Mouse (Mus musculus) kidney, postnatal 14 days (tissue): ENCODE results near the gene Twist2.

Experiments used
- DNase-seq: peaks from one replicate; pipeline ENCODE4 v3.0.0; 2022; ENCODE audit warnings: mixed read lengths

Twist2 gene

DNA sequence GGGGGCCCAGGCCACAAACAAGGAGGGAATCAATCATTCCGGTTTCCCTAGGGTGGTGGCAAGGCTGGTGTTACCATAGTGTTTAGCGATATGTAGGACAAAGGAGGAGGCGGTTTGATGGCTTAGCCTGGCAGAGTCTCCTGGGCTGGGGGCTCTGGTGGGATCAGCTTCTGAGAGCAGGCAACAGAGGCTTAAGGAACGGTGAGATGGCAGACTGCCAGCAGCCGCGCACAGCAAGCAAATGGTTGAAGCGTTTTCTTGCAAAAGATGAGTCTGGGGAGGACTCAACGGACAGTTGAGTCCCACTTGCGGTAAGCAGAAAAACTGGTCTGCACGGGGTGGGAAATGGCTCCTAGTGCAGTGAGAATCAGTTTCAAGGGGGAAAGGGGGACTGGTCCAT is 19.3 kb downstream of the Twist2 start:
- DNase-seq = no peak

DNA sequence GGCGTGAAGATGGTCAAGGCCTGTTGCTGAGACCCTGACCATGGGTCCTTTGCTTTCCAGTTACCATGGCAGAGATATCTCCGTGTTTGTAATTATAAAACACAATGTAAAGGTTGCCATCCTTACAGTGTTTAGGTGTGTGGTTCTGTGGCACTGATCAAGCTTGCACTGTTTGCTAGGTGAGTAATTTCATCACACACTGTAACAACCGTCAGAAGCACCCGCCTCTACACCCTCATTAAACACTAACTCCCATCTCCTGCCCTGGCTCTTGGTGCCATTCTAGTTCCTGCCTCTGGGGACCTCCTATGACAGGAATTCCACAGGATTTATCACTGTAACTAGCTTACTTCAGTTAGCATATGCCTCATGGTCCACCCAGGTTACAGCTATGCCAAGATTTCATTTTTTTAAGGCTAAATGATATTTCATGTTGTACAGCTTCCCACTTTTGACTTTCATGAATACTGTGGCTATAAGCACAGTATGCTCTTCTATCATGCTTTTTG is 21.1 kb downstream of the Twist2 start:
- no peak for DNase-seq

DNA sequence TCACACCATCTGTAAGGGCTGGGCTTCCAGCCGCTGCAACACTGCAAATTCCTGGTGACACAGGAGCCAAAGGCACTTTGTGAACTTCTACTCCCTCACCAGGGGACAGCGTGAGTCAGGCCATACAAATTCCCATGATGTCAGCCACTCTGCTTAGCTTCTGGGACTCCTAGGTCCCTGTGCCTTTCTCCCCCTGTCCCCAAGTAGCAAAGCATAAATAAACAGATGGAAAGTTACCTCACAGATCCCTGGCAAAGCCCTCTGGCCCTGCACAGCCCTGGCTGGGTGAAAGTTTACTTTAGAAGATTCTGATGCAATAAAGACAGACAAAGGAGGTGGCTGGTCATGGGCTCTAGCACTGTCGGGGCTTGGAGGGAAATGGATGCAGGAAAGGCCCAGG is 22.3 kb downstream of the Twist2 start:
- DNase-seq = no peak

DNA sequence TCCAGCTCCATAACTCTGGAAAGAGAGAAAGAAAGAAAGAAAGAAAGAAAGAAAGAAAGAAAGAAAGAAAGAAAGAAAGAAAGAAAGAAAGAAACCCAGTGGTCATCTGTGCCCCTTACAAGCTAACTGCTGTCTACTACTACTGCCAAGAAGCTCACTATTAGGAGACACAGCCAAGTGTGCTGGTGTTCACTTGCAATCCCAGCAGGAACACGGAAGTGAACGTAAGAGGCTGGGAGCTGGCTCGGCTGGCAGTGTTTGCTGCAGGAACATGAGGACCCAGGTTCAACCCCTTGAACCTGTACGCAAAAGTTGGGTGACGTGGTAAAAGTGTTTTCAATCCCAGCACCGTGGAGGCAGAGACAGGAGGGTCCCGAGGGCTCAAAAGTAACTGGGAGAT is 22.7 kb downstream of the Twist2 start:
- no peak for DNase-seq

DNA sequence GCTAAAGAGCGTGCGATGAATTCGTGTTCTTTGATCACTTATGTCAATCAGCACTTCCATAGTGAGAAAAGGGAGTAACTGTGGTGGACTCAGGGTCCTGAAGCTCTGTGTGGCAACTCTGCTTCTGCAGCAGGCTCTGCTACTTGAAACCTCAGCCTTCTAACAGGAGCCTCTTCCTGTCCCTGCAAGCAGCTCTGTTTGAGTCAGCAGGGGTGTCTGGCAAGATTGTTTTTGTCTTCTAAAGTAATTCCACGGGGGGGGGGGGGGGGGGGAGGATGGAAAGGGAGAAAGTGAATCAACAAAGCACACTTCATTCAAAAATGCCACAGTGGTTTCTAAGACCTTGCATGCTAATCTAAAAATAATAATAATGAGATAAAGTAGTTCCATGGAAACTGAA is 24.0 kb downstream of the Twist2 start:
- no peak for DNase-seq

DNA sequence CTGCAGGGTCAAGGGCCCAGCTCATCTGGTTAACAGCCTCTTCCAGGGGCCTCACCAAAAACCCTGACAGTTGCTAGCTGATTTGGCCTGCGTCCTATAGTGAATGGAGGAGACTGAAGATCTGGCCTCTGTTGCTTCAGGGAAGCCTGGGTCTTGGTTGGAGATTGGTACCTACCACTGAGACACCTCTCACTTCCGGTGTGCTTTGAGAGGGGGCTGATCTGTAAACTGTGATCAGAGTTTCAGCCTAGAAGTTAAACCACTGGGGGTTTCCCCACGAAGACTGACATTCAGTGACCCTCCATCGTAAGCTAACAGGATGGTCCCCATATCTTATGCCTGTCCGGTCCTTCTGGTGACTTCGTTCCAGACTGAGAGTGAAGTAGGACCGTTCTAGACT is 30.7 kb downstream of the Twist2 start:
- no peak for DNase-seq

DNA sequence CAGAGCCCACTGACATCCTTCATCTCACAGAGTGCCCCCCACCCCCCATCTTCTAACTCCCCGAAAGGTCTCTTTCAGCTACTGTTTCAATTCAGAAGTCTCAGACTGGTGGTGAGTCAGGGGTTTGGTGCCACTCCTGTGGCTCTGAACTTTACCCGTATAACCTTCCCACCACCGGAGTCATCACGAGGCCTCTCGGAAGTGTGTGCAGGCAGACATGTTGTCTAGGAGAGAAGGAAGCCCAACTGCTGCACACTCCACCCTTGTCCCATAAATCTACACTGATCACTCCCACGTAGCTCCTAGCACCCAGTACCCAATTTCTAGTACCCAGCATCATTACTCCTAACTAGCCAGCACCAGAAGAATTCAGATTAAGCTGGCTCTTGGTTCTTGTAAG is 38.3 kb downstream of the Twist2 start:
- DNase-seq = no peak

DNA sequence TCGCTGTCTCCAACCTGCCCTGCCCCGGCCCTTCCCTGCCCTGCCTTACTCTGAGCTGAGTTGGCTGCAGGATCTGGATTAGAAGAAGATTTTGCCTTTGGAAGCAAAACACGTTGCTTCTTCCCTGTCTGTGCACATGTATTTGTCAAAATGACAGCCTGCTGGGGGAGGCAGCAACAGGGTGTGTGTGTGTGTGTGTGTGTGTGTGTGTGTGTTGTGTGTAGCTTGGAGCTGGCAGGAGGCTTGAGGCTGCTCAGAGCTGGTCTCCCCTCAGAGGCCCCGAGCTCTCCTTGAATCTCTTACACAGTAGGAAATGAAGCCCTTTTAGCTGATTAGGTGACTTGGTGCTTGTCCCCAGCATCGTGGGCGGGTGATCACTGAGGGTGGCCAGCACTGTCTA is 38.7 kb downstream of the Twist2 start:
- DNase-seq = no peak

DNA sequence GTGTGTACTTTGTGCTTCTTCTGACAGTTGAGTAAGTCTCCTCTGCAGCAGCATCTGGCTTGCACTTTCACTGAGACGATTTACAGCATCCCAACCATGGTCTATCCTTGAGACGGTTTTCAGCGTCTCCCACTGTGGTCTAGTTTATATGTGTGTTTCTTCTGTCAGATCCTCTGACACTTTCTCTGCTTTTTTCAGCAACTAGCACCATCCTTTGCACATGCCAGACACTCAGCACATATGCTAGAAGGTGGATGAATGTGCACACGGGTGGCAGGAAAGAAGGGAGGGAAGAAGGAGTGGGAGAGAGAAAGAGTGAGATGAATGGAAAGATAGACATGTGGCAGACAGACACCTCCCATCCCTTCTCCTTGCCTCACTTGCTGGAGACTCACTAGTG is 43.0 kb downstream of the Twist2 start:
- DNase-seq = no peak

DNA sequence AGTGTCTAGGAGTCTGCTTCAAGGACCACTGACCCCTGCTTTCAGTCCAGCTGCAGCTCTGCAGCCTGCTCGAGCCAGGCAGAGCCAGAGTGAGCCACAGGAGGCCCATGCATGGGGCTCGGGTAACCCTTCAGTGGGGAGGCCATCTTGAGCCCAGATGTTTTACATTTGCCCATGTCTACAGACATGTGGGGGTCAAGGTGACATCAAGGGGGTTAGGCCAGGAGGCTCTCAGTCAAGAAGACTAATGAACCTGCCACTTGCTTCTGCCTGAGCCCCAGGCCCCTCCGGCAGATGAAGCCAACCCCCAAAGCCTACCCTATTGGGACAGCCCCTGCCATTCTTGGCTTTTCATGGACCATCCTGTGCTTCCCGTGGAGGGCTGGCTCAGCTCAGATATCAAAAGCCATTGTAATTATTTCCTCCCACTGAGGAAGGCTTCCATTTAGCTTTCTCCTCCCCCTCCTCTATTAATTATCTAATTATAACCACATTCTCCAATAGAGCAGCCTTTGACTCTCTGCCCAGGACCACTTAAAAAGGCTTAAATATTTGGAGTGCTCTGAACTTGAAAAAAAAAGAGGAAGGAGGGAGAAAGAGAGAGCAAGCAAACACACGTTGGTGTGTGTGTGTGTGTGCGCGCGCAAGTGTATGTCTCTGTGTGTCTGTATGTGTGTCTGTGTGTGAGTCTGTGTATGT is 43.6 kb downstream of the Twist2 start:
- no peak for DNase-seq

DNA sequence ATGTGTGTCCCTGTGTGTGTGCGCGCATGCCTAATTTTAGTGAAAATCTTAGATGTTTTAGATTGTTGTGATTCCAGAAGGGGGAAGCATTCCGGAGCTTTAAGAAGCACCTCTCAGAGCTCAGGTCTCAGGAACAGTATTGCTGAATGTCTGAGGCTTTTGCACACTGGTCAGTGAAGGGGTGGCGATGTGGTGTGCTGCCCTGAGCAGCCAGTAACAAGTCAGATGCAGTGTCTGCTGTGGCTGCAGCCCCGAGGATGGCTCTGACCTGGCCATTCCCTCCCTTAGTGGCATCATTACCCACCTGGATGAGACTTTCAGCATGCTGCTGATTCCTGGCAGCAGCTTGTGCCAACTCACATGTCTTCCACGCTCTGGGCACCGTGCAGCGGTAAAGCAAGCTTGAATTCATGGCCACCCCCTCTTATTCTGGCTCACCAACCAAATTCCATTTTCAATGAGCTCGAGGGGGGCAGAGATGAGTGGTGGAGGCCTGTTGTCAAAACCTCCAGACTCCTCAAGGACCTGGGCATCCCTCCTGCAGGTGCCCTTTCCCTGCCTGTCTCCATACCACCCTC is 44.2 kb downstream of the Twist2 start:
- no peak for DNase-seq

DNA sequence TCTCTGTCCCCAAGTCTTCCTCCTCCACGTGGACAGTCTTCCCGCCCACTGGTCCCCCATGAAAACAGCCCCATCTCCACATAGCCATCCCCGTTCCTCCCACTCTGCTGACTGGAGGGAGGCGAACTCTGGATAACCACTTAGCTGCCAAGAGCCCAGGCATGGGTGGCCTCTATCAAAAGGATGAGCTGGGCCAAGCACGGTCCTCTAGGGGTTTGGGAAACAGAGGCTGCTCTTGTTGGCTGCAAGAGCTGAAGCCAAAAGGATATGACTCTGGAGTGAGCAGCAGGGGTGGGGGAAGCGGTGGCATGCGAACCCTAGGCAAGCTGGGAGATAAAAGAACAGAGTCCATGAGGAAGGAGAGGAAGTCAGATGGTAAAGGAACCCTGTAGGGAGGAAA is 50.0 kb downstream of the Twist2 start:
- no peak for DNase-seq

DNA sequence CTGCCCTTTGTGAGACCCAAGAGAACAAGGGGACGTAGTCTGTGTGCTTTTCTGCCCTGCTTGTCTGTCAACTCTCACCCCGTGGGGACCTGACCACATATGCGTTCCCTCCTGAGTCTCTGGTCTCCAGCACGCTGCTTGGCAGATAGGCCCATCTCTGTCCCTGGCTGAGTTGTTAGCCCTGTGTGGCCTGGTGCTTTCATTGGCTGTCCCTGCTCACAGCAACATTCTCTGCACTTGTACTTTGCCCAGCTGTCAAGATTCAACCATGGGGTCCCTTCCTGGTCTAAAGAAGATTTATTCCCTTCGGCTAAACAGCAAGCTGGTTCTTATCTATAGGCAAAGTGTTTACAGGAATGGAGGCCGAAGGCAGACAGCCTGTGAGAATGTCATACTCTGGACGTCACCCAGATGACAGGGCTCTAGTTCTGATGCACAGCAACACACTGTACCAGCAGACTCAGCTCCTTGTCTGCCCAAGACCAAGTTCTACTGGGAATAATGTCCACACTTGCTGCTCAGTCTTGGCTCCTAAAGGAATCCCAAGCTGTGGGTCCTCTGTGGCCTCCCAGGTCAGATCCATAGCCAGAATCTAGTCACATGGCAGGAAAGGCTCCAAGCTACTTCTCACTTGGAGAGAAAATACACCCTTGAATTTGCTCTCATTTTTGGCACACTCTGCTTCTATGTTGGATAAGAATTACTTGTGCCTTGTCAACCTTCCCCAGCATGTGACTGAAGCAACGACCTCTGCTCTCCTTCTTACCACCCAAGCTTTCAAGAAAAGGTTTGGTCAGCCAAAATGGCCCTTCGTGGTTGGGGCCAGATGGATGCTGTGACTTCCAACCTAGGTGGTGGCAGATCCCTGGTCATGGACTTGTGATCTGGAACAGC is 55.8 kb downstream of the Twist2 start:
- no peak for DNase-seq

DNA sequence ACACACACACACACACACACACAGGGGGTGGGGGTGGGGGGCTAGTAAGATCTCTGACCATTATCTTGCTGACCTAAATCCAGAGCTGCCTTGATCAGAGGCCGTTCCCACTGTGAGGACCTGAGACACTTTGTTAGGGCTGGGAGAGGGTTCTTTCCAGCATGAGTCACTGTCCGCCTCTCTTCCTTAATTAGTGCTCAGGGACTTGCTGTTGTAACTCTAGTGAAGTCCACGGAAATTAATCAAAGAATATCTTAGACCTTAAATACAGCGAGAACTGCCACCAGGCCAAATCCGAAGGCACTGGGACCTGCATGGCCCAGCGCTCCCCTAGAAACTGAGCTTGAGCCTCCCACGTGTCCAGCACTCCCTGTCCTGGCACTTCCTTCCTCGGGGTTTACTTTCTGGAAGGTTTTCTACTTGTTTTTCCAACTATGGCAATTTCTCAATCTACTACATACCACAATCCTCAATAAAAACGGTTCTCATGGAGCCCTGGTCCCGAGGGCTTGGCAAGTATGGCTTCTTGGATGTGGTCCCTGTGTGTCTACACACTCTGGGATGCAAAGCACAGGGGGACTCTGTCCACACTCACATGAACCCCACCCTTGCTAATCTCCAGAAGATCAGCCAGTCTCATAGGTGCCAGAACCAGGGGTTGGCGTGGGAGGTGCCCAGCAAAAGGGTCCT is 57.0 kb downstream of the Twist2 start:
- no peak for DNase-seq

DNA sequence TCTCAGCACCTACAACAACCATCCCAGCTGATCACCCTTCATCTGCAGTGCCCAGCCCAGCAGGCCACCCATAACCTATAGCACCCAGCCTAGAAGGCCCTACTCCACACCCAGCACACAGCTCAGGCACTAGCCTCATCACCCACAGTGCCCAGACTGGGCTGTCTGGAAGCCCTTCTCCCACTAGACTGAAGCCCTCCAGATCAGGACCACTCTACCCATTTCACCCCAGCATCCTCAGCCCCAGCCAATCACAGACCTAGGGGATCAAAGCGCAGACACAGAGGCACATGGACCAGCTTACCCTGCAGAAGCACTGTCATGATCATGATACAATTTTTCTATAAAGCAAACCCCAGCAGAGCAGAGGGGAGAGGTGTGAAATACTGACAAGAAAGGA is 57.6 kb downstream of the Twist2 start:
- DNase-seq = no peak

DNA sequence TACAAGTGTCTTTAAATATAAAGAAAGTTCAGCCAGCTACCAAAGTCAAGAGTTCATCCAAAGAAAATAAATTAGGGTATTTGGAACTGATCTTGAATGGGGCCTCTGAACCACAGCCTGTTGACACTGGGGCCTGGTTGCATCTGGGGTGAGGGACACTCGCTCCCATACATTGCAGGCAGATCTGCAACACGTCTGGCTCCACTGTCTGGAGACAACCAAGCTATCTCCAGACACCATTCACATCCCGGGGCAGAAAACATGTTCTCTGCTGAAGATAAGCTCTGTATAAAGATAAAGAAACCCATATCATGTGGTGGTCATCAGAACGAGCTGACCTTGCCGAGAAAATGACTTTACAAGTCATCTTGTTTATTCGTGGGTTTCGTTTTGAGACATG is 60.2 kb downstream of the Twist2 start:
- DNase-seq = no peak

DNA sequence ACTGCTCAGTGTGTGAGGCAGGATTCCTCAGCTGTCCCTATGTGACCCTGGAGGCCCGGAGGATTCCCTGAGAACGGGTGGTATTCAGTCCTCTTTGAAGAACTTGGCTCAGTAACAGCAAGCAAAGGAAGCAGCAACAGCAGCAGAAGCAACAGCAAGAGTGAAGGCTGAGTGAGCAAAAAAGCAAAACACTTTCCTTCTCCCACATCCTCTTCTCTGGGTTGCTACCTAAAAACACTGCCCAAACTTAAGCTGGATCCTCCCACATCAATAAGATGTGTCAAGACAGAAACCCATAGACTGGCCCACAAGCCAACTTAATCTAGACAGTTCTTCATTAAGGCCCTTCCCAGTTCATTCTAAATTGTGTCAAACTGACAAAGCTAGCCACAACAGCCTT is 64.7 kb downstream of the Twist2 start:
- DNase-seq = no peak

DNA sequence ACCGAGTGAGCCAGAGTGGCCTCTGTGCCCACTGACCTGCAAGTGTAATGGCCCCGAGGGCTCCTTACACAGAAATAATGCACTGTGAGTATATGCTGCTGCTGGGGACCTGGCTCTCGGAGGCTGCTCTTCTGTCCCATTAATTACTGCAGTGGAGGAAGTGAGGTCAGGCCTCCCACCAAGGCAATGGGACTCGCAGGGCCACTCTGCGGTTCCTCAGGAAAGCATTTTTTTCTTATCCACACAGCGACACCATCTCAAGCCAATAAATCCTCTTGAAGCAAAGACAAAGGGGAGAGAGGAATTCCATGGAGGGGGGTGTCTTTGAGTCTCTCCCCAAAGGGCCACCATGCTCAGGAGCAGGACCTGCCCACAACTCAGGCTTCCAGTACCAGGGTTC is 69.8 kb downstream of the Twist2 start:
- peak; percentile 37 for DNase-seq

DNA sequence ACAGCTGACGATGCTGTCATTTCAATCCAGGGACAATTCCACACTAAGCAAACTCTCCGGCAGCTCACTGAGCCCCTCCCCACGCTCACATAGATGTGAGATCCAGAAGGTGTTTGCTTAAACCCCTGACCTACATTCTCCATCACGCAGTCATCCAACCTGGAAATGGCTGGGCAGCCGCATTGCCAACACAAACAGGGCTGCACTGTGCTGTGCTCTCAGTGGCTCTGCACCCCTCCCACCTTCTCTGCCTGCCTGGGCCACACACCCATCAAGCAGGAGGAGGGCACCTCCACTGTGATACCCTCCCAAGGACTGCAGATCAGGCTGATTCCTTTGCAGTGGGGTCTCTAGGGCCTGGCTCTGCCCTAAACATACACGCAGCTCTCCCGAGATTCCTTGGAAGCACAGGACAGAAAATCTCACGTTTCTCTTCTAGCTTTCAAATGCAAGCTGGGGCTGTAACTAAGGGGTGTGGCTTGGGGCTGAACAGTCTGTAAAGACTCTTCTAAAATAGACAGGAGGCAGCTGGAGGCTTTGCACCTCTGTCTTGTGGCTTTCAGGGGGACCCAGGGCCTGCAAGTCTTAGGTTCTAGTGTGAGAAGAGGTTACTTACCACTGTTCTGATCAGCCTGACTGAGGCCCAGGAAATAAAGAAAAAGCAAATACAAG is 71.3 kb downstream of the Twist2 start:
- peak; percentile 43 for DNase-seq

DNA sequence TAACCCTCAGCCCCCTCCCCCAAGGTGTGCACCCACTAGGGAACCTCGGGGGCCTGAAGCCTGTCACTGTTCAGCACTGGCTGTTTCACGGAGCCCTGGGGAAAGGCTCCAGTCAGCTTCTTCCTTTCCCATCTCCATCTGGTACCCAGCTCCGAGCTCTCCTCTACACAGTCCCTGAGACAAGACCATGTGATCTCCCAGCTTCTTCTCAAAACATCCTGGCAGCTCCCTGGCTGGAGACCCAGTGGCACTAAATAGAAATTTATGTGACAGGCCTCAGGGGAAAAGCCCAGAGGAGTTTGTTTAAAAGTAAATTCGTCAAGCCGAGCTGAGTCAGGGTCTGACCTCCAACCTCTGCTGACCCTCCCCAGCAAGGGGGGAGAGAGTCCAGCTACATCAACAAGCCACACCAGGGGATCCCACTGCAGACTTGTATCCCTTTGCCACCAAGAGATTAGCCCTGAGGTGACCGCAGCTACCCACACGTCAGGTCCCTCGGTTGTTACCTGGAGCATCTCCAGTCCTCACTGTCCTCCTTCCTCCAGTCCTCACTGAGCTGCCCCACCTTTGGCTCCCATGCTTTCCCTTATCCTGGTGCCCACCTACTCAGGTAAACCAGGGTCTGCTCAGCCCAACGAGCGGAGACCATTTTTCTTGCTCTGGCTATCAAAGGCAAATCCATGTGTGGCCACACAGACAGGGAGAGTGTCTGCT is 72.5 kb downstream of the Twist2 start:
- DNase-seq = peak; percentile 78

DNA sequence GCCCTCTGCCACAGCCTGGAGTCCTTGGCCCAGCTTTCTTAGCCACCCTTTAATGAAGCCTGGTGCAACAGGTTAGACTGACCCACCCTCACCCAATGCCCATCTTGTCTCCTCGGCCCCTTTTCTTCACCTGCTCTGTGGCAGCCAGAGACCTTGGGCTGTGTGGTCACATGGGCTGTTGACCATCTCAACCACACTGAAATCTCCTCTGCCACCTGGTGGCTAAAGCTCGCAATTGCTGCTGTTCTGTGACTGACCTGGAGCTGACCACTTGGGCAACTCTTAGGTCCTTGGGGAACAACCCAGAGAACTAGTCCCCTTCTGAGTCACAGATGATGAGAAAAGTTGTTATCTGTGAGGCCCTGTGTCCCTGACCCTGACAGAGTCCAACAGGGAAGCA is 73.4 kb downstream of the Twist2 start:
- DNase-seq = peak; percentile 77
